Mouse (Mus musculus) heart, adult 2 months (tissue): ENCODE data around the gene Mkrn2os.

Source experiments
- CTCF ChIP-seq: fragments of 200-600 bp; IDR thresholded peaks from 2 replicates; pipeline ENCODE4 v1.8.1; 2022; ENCODE audit warnings: antibody characterized with exemption, mild to moderate bottlenecking, moderate library complexity
- EP300 ChIP-seq: fragments of 200-500 bp; IDR thresholded peaks from 2 replicates; pipeline ENCODE4 v1.6.1; 2011; ENCODE audit warnings: low read depth, low read length, control low read depth; ENCODE audit not compliant: insufficient read depth
- POLR2A ChIP-seq: fragments of 200-500 bp; IDR thresholded peaks from 2 replicates; pipeline ENCODE4 v1.6.1; 2011; ENCODE audit warnings: mild to moderate bottlenecking, low read depth, low read length, control low read depth; ENCODE audit not compliant: insufficient read depth

GRCm38 (mm10) chr6:115619818-115620217 lies 27.4 kb upstream of the Mkrn2os start:
- TF ChIP-seq POLR2A (no peak), CTCF (no peak), EP300 (no peak)
